Mouse (Mus musculus) granulocyte monocyte progenitor cell, adult 5-6 weeks (primary cell): ENCODE measurements around the gene Zmynd19. TPM values are rescaled to one million over a fixed set of nuclear protein-coding genes. Genes with fewer than 3 reads are reported as not detected.

ENCODE experiments used
- ATAC-seq: replicated peaks from 2 replicates; pipeline ENCODE4 v1.8.0; 2016; ENCODE audit warnings: mild to moderate bottlenecking, moderate TSS enrichment, inconsistent platforms; ENCODE audit not compliant: poor library complexity, severe bottlenecking
- total RNA-seq, 2 experiments: library from RNA; stranded (forward) in 1 of 2; stranded (reverse) in 1 of 2; fragments of 200-712, 200-1000 nt in 1 of 2; fragments of >200 nt in 1 of 2; fragmentation: Nextera tagmentation in 1 of 2; gene quantifications; 2 replicates each; pipeline ENCODE4 v1.2.3; 2014 to 2017

The Zmynd19 gene
- total RNA-seq (2014; fragmentation: Nextera tagmentation) (18.5 and 26.3 TPM in 2 replicates), total RNA-seq (2017) (38.6 and 72.0 TPM in 2 replicates)

GRCm38 (mm10) chr2:24949421-24950188 is at the start of gene Zmynd19:
TSS of gene Zmynd19 (plus strand) at chr2:24949792.
- peak; percentile 98 for ATAC-seq

DNA sequence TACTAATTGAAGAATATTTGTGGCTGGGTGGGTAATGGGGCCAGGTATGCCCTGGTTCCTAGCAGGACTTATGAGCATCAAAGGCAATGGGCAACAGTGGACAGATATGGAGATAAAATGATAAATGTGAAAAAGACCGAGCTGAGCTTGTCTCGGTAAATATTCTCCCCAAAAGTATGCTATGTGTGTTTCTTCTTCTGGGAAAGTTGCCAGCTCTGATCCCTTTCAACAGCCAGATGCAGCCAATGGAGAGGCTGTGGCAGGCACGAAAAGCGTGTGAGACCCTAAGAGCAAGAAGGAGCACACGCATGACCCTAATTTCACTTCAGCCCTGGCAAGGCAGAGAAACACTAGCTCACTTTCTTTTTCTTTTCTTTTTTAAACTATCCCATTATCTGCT is 48.5 kb upstream of the Zmynd19 start:
- no peak for ATAC-seq

DNA sequence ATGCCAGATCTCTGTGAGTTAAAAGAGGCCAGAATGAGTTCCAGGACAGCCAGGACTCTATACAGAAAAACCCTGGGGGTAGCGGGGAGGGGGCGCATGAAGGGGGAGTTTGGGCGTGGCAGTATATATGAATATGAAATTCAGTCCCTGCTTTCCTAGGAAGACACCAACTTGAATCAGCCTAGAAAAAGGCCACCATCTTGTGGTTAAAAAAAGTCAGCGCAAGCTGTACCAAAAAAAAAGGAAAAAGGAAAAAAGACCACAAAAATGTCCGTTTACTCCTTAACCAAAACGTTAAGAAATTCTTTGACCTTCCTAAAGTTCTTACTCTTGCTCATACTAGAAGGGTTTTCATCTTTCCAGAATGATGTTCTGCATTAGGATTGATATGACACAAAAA is 46.6 kb upstream of the Zmynd19 start:
- no peak for ATAC-seq

DNA sequence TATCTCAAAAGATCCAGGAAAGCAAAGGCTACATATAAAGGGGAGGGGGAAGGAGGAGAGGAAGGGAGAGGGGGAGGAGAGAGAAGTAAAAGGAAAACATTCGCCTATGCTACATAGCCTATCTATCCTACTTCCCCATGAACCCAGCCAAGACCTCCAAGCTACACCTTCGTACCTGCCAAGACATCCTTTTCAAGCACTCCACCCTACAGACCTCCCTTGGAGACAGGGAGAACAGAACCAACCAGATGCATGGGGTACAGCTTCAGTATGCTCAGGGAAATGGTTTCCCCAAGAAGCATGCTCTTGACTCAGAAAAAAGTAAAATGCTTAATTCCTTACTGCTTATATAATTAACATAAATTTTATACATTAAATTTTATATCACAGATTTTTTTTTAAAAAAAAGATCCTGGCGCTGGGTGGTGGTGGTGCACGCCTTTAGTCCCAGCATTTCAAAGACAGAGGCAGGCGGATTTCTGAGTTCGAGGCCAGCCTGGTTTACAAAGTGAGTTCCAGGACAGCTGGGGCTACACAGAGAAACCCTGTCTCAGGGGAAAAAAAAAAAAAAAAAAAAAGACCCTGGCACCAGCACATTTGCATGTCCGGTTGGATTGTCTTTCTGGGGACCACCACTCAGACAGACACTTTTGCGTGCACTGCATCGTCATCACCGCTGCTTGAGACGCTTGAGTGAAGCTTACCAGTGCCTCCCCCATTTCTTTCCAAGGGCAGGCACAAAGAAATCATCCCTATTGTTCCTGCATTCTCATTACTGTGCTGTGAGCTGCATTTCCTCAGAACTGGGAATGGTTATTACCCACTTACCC is 44.6 kb upstream of the Zmynd19 start:
- no peak for ATAC-seq

DNA sequence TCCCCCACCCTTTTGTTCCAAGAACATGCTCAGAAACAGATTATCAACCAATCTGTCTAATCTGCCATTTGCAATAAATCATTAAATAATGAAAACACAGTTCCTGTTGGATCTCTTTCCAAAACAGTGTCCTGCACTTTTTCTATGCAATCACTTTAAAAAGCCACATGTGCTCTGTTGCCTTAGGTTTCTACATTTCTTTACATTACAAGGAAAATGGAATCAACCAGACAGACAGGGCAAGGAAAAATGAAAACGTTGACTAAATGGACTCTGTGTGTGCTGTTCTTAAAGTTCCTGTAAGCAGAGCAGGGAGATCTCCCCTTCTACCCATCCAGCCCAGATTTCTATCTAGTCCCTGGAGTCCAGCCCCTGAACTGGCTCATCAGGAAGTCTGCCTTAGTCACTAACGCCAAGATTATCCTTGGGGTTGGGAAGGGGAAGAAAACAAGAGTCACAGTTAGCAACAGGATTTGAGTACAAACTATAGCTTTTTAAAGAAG is 43.9 kb upstream of the Zmynd19 start:
- no peak for ATAC-seq

GRCm38 (mm10) chr2:24910481-24910880 is 39.1 kb upstream of the Zmynd19 start:
- peak; percentile 97 for ATAC-seq

DNA sequence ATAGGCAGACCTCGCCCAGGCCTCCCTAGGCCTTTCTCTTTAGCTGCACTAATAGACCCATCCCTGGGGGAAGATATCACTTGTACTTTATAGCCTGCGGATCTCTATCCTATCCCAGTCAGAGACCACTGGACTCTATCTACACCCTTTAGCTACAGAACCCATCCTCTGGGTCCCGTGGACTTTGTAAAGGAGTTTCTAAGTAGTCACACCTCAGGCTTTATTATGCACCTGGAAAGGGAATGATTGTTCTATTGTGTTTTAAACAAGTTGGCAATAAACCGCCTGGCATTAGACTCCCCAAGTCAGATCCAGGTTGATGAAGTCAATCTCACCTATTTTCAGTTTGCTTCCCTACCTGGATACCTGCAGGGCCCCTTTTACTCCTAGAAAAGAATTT is 37.4 kb upstream of the Zmynd19 start:
- ATAC-seq = no peak

DNA sequence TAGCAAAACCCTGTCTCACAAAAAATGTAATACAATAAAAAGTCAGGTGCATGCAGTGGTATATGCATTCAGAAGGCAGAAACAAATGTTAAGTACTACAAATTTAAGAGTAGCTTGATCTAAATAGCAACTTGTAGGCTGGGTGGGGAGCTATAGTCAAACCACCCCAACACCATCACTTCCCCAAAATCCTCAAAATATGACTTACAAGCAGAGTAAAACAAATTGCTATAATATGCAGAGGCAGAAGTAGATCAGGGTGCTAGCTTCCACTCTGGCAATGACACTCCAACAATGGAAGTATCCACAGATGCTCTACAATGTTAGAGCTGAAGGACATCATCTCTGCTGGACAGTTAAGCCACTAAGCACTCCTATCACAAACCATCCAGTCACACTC is 37.0 kb upstream of the Zmynd19 start:
- ATAC-seq = no peak

- no peak for ATAC-seq
Observed at GRCm38 (mm10) chr2:24914762-24915161, 34.8 kb upstream of the Zmynd19 start.

GRCm38 (mm10) chr2:24918930-24919838 is 30.4 kb upstream of the Zmynd19 start, which contains the start of gene Ehmt1:
TSS of gene Ehmt1 (minus strand) at chr2:24919614.
- ATAC-seq = peak; percentile 94

- ATAC-seq = peak; percentile 33
Observed at GRCm38 (mm10) chr2:24919839-24920175, 29.8 kb upstream of the Zmynd19 start.

GRCm38 (mm10) chr2:24923561-24923960 is 26.0 kb upstream of the Zmynd19 start:
- no peak for ATAC-seq

DNA sequence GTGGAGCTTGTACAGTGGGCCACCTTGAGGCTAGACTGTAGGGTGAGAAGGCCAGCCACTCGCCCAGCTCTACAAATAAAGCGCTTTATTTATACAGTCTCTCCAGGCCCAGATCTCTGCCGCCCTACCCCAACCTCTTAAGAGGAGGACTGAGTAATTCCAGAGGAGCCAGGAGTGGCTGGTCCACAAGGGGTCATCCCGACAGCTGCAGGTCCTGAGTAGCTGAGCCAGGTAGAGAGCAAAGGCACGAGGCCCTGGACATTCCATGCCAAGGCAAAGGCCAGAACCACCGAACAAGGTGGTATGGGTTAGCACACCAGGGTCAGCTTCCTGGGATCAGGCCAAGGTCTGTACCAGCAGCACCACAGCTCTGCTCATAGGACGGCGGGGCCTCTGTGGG is 24.3 kb upstream of the Zmynd19 start:
- ATAC-seq = no peak

GRCm38 (mm10) chr2:24926345-24926964 is 23.1 kb upstream of the Zmynd19 start:
- ATAC-seq = no peak

- peak; percentile 77 for ATAC-seq
Observed at GRCm38 (mm10) chr2:24926965-24927358, 22.6 kb upstream of the Zmynd19 start.

DNA sequence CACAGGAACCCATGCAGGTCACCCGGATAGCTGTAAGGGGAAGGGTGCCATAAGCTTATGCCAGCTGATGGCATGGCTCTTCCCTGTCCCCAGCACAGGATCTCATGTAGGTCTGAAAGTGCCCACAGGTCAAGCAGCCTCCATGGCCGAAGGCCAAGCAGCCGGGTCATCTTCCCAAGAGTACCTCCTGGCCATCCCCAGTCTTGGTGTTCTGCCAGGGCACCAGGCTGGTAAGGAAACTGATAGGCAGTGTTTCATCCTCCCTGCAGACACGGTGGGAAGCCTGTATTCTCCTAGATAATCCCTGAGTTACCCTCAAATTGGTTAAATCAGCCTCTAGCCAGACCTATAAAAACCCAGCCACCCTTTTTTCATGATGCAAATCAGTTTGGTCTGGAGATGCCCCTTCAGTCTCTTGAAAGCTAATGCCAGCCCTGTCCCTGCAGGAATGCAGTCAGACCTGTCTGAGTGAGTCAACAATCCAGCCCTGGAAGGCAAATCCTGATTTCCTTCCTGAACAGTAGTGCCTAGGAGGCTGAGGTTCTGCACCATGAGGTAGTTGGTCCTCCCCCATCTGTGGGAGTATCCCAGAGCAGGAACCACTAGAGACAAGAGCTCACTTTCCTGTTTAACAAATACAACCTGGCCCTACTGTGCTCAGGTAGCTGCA is 21.6 kb upstream of the Zmynd19 start:
- no peak for ATAC-seq

GRCm38 (mm10) chr2:24929119-24929518 is 20.5 kb upstream of the Zmynd19 start:
- ATAC-seq = no peak

GRCm38 (mm10) chr2:24929593-24929992 is 20.0 kb upstream of the Zmynd19 start:
- ATAC-seq = no peak

DNA sequence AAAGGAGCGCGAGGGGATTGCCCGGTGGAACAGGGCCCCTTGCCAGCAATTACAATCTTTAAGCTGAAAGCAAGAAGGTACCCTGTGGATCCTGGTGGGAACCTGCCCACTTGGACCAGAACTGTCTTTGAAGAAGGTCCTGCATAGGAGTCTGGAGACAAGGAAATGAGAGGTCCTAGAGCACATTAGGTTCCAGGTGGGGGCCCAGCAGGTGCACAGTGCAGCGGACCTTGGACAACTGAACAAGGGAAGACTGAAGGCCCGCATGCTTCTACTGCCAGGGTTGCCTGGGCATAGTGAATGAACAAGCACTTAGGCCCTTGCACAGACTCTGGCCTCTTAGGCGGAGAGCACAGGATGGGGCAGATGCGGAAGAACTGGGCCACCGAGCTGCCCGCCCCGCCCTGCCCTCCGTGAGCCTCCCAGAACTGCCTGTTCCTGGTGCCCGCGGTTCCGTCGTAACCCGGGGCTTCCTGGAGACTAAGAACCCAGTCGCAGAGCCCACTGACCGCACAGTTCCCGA is 15.1 kb upstream of the Zmynd19 start:
- ATAC-seq = peak; percentile 61
